Mouse (Mus musculus): ENCODE results near the gene Nrap.

GRCm38 (mm10) chr19:56398528-56398795, 8.6 kb upstream of the Nrap start:
- no peak for TF ChIP-seq GATA1 (IDR thresholded peaks at IDR 0.05; ENCODE audit: low read length)
- no peak for TF ChIP-seq TAL1 (IDR thresholded peaks at IDR 0.05; ENCODE audit: low read length)
